Mouse (Mus musculus): Measurements from ENCODE around the gene Phlpp1.

GRCm38 (mm10) chr1:106199109-106199508, 27.6 kb downstream of the Phlpp1 start:
- TF ChIP-seq CTCF (IDR thresholded peaks at IDR 0.05; ENCODE audit: low read depth) (no peak), EP300 (IDR thresholded peaks at IDR 0.05; ENCODE audit: low read depth) (no peak)
